Mouse (Mus musculus): Measurements from ENCODE around the gene Purb.

DNA sequence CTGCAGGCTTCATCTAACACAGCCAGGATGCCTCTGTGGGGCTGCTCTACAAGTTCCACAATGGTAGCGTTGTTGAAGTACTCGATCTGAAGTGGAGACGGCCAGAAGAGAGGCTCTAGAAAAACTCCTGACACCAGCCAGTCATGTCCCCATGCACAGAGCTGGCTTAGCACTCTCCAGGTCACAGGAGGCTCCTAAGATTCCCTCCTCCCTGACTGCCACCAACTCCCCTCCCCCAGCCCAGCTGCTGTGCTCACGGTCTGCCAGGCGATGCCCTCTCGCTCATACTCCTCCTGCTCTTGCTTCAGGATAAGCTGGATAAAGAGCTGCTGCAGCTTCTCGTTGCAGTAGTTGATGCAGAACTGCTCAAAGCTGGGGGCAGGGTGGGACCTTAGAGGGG lies 39.1 kb upstream of the Purb start:
- TF ChIP-seq USF1 (IDR thresholded peaks at IDR 0.05; ENCODE audit: low read depth) (no peak), MYOD1 (IDR thresholded peaks at IDR 0.05; ENCODE audit: control insufficient read depth, insufficient read length, low read depth) (no peak), CTCF (IDR thresholded peaks at IDR 0.05; ENCODE audit: control insufficient read depth, insufficient read depth, insufficient read length) (no peak), CEBPB (IDR thresholded peaks at IDR 0.05; ENCODE audit: low read depth) (no peak), MAX (IDR thresholded peaks at IDR 0.05) (no peak), FOSL1 (IDR thresholded peaks at IDR 0.05; ENCODE audit: insufficient read depth, low read length, poor library complexity, severe bottlenecking) (no peak), MYOG (IDR thresholded peaks at IDR 0.05; ENCODE audit: control insufficient read depth, extremely low read depth, insufficient read length) (no peak)
